Mouse (Mus musculus) layer of hippocampus, adult 9-11 months (tissue): ENCODE measurements around the gene Prrc2a.

Experiments
- DNase-seq: peaks from one replicate; pipeline ENCODE4 v3.0.0; 2022

Gene Prrc2a

GRCm38 (mm10) chr17:35100196-35100765 lies 64.4 kb downstream of the Prrc2a start:
- no peak for DNase-seq
